Mouse (Mus musculus): Measurements from ENCODE around the gene Bves.

DNA sequence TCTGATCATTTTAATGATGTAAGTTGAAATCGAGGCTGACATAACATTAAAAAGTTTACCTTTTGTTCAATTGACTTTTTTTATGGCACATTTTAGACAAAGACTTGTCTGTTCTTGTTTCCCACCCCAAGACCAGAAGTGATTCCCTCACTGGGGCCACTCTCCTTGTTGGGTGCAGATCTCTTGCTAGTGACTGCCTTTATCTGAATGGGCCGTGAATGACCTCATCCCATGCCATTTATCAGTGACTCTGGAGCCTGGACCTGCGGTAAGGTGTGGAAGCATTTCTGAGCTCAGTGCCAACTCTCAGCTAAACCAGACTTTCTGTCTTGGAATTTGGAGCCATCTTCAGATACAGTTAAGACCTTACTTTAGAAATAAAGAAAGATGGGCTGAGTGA lies 34.1 kb downstream of the Bves start:
- no peak for TF ChIP-seq CTCF (IDR thresholded peaks at IDR 0.05; ENCODE audit: extremely low read depth, insufficient read depth, low read length)
- no peak for TF ChIP-seq POLR2A (IDR thresholded peaks at IDR 0.05; ENCODE audit: extremely low read depth, insufficient read depth, low read length)

Measured in cortical plate, adult 2 months (tissue).